ENCODE assay signal across 9 mouse cellular contexts in genomic region chr6:86299381-86299780, GRCm38 (mm10).
"Had no signal": no experiment of that assay in that cellular context is flagged by ENCODE, and none has a peak within 500 bp of the region (broad histone marks: within the 10 kb centered on the region; RNA-seq: fewer than 3 reads in every experiment).

No protein-coding gene starts in this region.

- DNase-seq: lung, adult 18-20 months; lung, embryonic 14.5 days; lung, postnatal 10 days; lung, postnatal 4 days; midbrain, embryonic 14.5 days; right cerebral cortex, postnatal 14 days; thymus, adult 2 months; thymus, postnatal 25 days; thymus, postnatal 4 days had no signal
